Mouse (Mus musculus) testis, adult 2 months (tissue): ENCODE measurements around the gene Mex3a.

Experiments
- CTCF ChIP-seq: fragments of 200-500 bp; IDR thresholded peaks from 2 replicates; pipeline ENCODE4 v1.5.1; 2012; ENCODE audit warnings: low read depth, mild to moderate bottlenecking, inconsistent platforms, low read length, moderate library complexity; ENCODE audit not compliant: control insufficient read depth, insufficient read depth, insufficient replicate concordance
- POLR2A ChIP-seq: fragments of 200-500 bp; IDR thresholded peaks from 2 replicates; pipeline ENCODE4 v1.6.1; 2012; ENCODE audit warnings: low read depth, mild to moderate bottlenecking, inconsistent platforms, low read length, moderate library complexity; ENCODE audit not compliant: control insufficient read depth

GRCm38 (mm10) chr3:88501366-88502030, 30.7 kb upstream of the Mex3a start:
- TF ChIP-seq CTCF (no peak), POLR2A (no peak)
